Mouse (Mus musculus): ENCODE results near the gene Slc5a11. TPM values are rescaled to one million over a fixed set of nuclear protein-coding genes. Genes with fewer than 3 reads are reported as not detected.

Slc5a11 gene
- 27.9 and 153 TPM in 2 replicates for polyA plus RNA-seq (2012; rRNA removed)

- 39% methylated on average over 8 of the region's 8 CpGs for WGBS
- DNase-seq (ENCODE audit: low read depth, low spot score): no peak
Measured at GRCm38 (mm10) chr7:123214365-123215075, at the start of gene Slc5a11. Gene Slc5a11 (plus strand): TSS chr7:123214780.

DNA sequence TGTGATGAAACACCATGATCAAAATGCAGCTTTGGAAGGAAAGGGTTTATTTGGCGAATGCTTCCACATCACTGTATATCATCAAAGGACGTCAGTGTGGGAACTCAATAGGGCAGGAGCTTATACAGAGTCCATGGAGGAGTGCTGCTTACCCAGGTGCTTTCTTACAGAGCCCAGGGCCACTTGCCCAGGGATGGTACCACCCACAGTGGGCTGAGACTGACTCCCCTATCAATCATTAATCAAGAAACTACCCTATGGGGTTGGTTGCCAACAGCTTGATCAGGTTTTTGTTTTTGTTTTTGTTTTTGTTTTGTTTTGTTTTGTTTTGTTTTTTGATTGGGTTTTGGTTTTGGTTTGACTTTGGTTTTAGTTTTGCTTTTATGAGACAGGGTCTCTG lies 47.1 kb upstream of the Slc5a11 start:
- DNase-seq (ENCODE audit: low read depth, low spot score): no peak
- WGBS: 82% methylated on average over 2 of the region's 2 CpGs

DNA sequence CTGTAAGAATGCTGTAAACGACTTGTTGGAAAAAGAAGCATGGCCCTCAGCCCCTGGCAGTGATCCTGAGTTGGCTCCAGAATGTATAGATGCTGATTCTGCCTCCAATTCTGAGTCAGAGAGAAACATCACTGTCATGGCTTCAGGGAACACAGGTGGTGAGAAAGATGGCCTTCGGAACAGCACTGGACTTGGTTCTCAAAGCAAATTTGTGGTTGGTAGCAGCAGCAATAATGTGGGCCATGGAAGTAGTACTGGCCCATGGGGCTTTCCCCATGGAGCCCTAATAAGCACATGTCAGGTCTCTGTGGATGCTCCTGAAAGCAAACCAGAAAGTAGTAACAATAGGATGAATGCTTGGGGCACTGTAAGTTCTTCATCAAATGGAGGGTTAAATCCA lies 45.0 kb upstream of the Slc5a11 start:
- WGBS: 87% methylated on average over 2 of the region's 2 CpGs
- no peak for DNase-seq (ENCODE audit: low read depth, low spot score)

DNA sequence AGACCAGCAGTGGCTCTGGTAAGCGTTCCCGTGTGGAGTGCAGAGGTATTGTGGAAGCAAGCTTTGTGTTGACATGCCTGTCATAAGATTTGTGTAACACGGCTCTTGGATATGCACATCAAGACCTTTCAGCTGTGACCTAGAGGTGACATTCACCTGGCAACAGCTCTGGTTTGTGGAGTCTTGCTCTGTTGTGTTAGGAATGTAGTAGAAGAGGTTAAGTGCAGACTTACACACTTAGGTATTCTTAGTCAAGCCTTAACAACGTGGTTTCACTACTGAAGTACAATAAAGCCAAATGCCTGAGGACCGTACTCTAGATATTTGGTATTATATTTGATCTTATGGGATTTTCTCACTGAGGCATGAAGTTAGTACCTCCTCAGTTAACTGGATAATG lies 42.5 kb upstream of the Slc5a11 start:
- 83% methylated on average over 5 of the region's 5 CpGs for WGBS
- no peak for DNase-seq (ENCODE audit: low read depth, low spot score)

GRCm38 (mm10) chr7:123177215-123177614 lies 37.4 kb upstream of the Slc5a11 start:
- no peak for DNase-seq (ENCODE audit: low read depth, low spot score)

GRCm38 (mm10) chr7:123181787-123182701 lies 32.5 kb upstream of the Slc5a11 start:
- no peak for DNase-seq (ENCODE audit: low read depth, low spot score)
- WGBS: 77% methylated on average over 20 of the region's 20 CpGs

GRCm38 (mm10) chr7:123184891-123185290 lies 29.7 kb upstream of the Slc5a11 start:
- DNase-seq (ENCODE audit: low read depth, low spot score): no peak
- 56% methylated on average over 1 of the region's 1 CpGs for WGBS

DNA sequence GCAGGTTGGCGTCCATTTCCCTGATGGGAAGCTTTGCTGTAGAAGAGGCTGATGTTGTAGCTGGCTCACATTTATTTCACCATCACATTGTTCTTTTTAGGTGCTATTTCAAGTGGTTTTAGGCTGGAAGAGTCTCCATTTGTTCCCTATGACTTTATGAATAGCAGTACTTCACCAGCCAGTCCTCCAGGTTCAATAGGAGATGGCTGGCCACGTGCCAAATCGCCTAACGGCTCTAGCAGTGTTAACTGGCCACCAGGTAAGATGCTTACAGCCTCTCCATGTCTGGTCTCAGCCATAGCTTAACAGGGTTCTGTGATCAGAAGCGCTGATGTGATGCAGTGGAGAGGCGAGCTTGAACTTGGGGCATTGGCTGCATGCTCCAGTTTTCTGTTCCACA lies 28.1 kb upstream of the Slc5a11 start:
- 75% methylated on average over 6 of the region's 6 CpGs for WGBS
- no peak for DNase-seq (ENCODE audit: low read depth, low spot score)

DNA sequence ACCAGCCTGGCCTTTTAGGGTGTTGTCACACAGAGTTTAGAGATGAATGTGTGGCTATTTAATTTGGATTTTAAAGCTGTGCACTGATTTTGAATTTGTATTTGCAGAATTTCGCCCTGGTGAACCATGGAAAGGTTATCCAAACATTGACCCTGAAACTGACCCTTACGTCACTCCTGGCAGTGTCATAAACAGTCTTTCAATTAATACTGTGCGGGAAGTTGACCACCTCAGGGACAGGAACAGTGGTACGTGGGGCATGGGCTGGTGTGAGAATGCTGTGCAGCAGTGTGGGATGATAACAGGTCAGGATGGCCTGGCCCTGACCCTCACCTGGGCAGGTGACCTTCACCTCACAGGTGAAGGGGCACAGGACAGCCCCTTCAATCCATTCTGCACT lies 27.3 kb upstream of the Slc5a11 start:
- WGBS: 83% methylated on average over 4 of the region's 4 CpGs
- no peak for DNase-seq (ENCODE audit: low read depth, low spot score)

GRCm38 (mm10) chr7:123188462-123188861 lies 26.1 kb upstream of the Slc5a11 start:
- no peak for DNase-seq (ENCODE audit: low read depth, low spot score)
- 96% methylated on average over 3 of the region's 3 CpGs for whole genome bisulfite sequencing

GRCm38 (mm10) chr7:123189762-123190161 lies 24.8 kb upstream of the Slc5a11 start:
- no peak for DNase-seq (ENCODE audit: low read depth, low spot score)
- WGBS: 92% methylated on average over 8 of the region's 8 CpGs

DNA sequence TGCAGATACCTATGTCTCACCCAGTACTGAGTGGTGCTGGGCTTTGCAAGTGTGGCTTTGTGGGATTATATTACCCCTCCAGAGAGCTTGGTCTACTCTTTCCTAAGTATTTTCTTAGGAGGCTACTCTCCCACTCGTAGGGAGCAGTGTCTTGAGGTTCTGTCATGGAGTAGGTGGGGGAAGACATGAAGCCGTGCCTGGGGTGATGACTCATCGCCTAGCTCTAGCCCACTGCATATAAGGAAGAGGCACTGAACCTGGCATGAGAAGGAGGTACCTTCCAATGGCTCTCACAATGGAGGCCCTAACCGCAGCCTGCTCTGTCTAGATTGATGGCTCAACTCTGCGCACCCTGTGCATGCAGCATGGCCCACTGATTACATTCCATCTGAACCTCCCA lies 22.8 kb upstream of the Slc5a11 start:
- no peak for DNase-seq (ENCODE audit: low read depth, low spot score)
- 73% methylated on average over 5 of the region's 5 CpGs for WGBS

GRCm38 (mm10) chr7:123193201-123193600 lies 21.4 kb upstream of the Slc5a11 start:
- no peak for DNase-seq (ENCODE audit: low read depth, low spot score)
- WGBS: 83% methylated on average over 12 of the region's 12 CpGs

DNA sequence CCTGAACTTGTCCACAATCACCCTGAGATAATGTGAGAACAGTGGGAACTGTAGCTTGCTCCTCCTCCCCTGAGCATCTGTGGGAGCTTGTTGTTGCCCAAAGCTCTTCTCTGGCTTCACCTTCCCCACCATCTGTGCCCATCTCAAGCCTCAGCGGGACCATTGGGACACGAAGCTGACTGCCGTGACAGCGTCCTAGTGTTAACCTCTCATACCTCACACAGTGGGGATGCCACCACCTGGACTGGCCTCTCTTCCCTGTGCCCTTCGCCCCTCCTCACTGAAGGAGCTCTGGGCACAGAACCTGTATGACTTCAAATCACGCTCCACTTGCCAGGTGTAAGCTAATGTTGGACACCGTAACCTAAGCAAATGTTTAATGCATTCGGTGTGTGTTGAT lies 19.9 kb upstream of the Slc5a11 start:
- WGBS: 88% methylated on average over 8 of the region's 8 CpGs
- no peak for DNase-seq (ENCODE audit: low read depth, low spot score)

DNA sequence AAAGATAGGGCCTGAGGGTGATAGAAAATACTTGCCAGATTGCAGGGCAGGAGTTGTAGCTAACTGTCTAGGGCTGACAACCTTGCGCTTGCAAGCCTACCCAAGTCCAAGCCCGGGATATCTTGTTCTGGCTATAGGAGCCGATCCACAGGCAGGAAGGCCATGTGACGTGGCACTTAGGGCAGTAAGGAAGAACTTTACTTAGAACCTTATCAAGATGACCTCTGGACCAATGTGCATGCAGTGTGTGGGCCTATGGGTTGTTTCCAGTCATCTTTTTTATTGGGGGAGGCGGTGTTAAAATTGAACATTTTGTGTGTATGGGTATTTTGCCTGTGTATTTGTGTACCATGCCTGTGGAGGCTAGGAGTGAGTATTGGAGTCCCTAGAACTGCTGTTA lies 18.1 kb upstream of the Slc5a11 start:
- 41% methylated on average over 5 of the region's 5 CpGs for WGBS
- DNase-seq (ENCODE audit: low read depth, low spot score): peak; percentile 53

DNA sequence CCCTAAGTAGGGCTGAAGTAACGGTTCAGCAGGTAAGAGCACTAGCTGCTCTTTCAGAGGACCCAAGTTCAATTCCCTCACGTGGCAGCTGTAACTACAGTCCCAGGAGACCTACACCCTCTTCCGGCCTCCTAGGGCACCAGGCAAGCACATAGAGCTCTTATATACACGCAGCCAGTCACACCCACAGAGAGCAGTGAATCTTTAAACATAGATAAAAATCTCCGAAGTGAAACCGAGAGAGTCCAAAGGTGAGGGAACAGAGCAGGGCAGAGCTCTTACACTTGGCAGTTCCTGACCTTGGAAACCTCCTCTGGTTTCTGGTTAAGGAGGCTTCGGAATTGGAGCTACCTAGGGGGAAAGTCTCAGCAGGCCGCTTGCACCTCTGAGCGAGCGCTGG lies 15.9 kb upstream of the Slc5a11 start:
- 24% methylated on average over 10 of the region's 10 CpGs for WGBS
- DNase-seq (ENCODE audit: low read depth, low spot score): peak; percentile 70

- 32% methylated on average over 3 of the region's 3 CpGs for WGBS
- DNase-seq (ENCODE audit: low read depth, low spot score): no peak
Measured at GRCm38 (mm10) chr7:123199151-123199550, 15.4 kb upstream of the Slc5a11 start.

DNA sequence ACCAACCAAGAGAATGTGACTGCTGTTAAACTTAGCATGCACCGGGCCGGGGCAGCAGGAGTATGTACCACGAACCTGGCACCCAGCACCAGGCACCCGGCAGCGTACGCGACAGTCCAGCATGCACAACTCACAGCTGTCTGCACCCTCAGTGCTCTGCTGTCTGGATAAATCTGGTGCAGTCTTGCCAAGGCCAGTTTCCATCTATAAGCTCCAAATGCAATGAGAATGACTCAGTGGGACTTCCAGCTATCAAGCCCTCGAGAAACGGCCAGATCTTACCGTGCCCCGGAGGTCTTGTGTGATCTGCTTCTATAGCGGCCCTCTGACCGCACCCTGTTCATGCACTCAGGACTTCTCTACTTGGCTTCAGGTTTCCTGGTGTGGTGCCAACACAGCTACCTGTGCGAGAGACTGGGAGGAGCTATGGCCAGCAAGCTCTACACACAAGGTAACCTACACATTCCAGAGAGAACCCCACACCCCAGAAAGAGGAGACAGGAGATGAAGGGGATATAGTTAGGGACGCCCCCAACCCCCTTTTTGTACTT lies 14.8 kb upstream of the Slc5a11 start:
- WGBS: 35% methylated on average over 15 of the region's 15 CpGs
- DNase-seq (ENCODE audit: low read depth, low spot score): peak; percentile 52

DNA sequence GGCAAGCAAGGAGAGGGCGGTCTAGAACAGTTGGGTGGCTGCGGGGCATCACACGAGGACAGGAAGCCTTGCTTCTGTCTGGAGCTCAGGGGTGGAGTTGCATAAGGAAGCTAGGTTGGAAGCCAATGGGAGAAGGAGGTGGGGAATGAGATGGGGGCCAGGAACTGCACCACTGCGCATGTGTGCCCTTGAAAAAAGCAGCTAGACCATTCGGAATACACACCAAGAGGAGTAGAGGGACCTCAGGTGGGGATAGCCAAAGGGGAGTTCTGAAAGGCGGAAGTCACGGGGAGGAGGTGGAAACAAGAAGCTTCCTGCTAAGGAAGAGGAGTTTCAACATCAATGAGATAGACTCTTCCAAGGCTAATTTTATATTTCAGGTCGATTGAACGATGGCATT lies 13.9 kb upstream of the Slc5a11 start:
- 75% methylated on average over 9 of the region's 9 CpGs for WGBS
- no peak for DNase-seq (ENCODE audit: low read depth, low spot score)

- 20% methylated on average over 14 of the region's 14 CpGs for WGBS
- DNase-seq (ENCODE audit: low read depth, low spot score): no peak
Measured at GRCm38 (mm10) chr7:123205261-123205660, 9.3 kb upstream of the Slc5a11 start.

- no peak for DNase-seq (ENCODE audit: low read depth, low spot score)
Measured at GRCm38 (mm10) chr7:123207561-123207960, 7.0 kb upstream of the Slc5a11 start.

More at GRCm38 (mm10) chr7:123207561-123207960, 7.0 kb upstream of the Slc5a11 start:
- WGBS: 43% methylated on average over 6 of the region's 6 CpGs

Data from large intestine, adult 2 months (tissue).